Mouse (Mus musculus): ENCODE results near the gene 4930564D02Rik.

- TF ChIP-seq CTCF (conservative IDR thresholded peaks at IDR 0.05; ENCODE audit: insufficient read depth, insufficient read length, low read depth, low read length) (no peak), POLR2A (IDR thresholded peaks at IDR 0.05; ENCODE audit: low read depth, low read length) (no peak)
Observed at GRCm38 (mm10) chr3:105040002-105040401, 26.6 kb upstream of the 4930564D02Rik start.

Measured in kidney, adult 2 months (tissue).